Mouse (Mus musculus) embryonic fibroblast, embryonic 13.5 days (primary cell): ENCODE data around the gene Syce3. TPM values are rescaled to one million over a fixed set of nuclear protein-coding genes. Genes with fewer than 3 reads are reported as not detected.

ENCODE experiments used
- H3K27ac ChIP-seq: 2 replicates; pipeline ENCODE4 v1.5.1; 2012; ENCODE audit warnings: low read length, control low read depth, inconsistent platforms; ENCODE audit not compliant: insufficient read depth
- H3K4me1 ChIP-seq: 2 replicates; pipeline ENCODE4 v1.6.1; 2011; ENCODE audit warnings: low read length; ENCODE audit not compliant: control insufficient read depth, insufficient read depth
- H3K4me3 ChIP-seq: 2 replicates; pipeline ENCODE4 v1.5.1; 2011; ENCODE audit warnings: mild to moderate bottlenecking, control low read depth, low read length; ENCODE audit not compliant: insufficient read depth
- CTCF ChIP-seq: IDR thresholded peaks from 2 replicates; pipeline ENCODE4 v1.5.1; 2011; ENCODE audit warnings: mild to moderate bottlenecking, control low read depth, low read length, moderate library complexity, borderline replicate concordance; ENCODE audit not compliant: insufficient read depth
- POLR2A ChIP-seq: IDR thresholded peaks from 2 replicates; pipeline ENCODE4 v1.6.1; 2011; ENCODE audit warnings: low read depth, mild to moderate bottlenecking, control low read depth, low read length, moderate library complexity
- polyA plus RNA-seq: library from polyadenylated mRNA; stranded (reverse); fragments of >200 nt; gene quantifications from 2 replicates; pipeline ENCODE4 v1.2.4, GENCODE M21; 2011; ENCODE audit warnings: low read depth; ENCODE audit not compliant: missing spikeins, insufficient read length

The Syce3 gene
- polyA plus RNA-seq, 1 experiment, result not detected

DNA sequence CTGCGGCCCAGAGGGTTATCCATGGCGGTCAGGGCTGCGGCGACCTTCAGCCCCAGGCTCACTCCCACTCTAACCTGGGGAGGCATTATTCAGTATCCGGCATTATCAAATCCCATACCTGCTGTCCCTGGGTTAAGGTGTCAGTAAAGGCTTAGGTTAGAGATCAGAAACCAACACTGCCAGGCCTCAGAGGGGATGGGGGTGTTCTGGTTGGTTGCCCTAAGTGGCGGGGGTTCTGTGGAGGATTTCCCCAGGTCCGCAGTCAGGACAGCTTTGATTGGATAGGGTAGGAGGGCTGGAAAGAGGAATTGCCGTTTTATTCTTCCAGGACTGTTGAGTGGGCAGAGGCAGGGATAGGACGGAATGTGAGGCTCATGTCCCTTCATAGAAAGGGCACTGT is 36.0 kb downstream of the Syce3 start:
- peak overlapping the region; percentile 54 for H3K4me3 ChIP-seq
- no peak overlapping the region for H3K27ac ChIP-seq

GRCm38 (mm10) chr15:89373762-89374248 is 36.5 kb downstream of the Syce3 start, which contains the start of gene Sco2:
TSS of gene Sco2 (minus strand) at chr15:89373846.
- TF ChIP-seq POLR2A, result peak; percentile 80
- peak; percentile 50; the same call in 1 of the 2 replicates for TF ChIP-seq CTCF
- H3K4me3 ChIP-seq, result peak within 1 kb of the TSS; percentile 54
- peak within 1 kb of the TSS; percentile 91 for H3K27ac ChIP-seq
- no peaks in the 10 kb centered on the region; the same call in 1 of the 2 replicates for H3K4me1 ChIP-seq

More for the DNA sequence above, 36.0 kb downstream of the Syce3 start:
- no peaks in the 10 kb centered on the region; the same call in 1 of the 2 replicates for H3K4me1 ChIP-seq
- TF ChIP-seq CTCF, result no peak
- TF ChIP-seq POLR2A, result no peak

- peak overlapping the region; percentile 54 for H3K4me3 ChIP-seq
- H3K4me1 ChIP-seq, result no peaks in the 10 kb centered on the region; the same call in 1 of the 2 replicates
- no peak; the same call in 1 of the 2 replicates for TF ChIP-seq POLR2A
- TF ChIP-seq CTCF, result peak; percentile 82
- peak overlapping the region; percentile 91 for H3K27ac ChIP-seq
Observed at GRCm38 (mm10) chr15:89373027-89373761, 37.1 kb downstream of the Syce3 start.

- no peaks in the 10 kb centered on the region; the same call in 1 of the 2 replicates for H3K4me1 ChIP-seq
- TF ChIP-seq CTCF (no peak), POLR2A (no peak)
- peak overlapping the region; percentile 54 for H3K4me3 ChIP-seq
- no peak overlapping the region for H3K27ac ChIP-seq
Observed at GRCm38 (mm10) chr15:89372536-89372935, 37.8 kb downstream of the Syce3 start.

DNA sequence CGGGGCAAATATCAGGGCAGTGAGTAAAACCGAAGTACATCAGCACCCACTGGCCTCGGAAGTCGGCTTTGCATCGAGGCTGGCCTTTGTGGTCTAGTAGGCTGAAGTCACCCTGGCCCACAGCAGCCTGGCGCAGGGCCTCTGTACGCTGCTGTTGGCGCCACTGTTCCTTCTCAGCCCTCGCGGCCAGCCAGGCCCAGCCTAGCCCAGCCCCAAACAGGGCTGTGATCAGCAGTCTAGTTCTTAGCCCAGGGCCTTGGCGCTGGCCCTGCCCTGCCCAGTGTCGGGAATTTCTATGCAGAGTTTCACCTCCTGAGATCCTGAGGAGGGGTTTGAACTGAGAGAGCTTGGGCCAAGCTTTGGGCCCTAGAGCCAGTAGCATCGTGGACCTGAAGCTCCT is 38.2 kb downstream of the Syce3 start:
- Histone ChIP-seq H3K4me1 (no peaks in the 10 kb centered on the region; the same call in 1 of the 2 replicates), H3K27ac (no peak overlapping the region), H3K4me3 (no peak overlapping the region)
- TF ChIP-seq CTCF (no peak), POLR2A (no peak)

GRCm38 (mm10) chr15:89365141-89365551 is 45.2 kb downstream of the Syce3 start:
- no peaks in the 10 kb centered on the region for H3K4me1 ChIP-seq
- H3K4me3 ChIP-seq, result no peak overlapping the region
- no peak overlapping the region for H3K27ac ChIP-seq
- TF ChIP-seq CTCF, result no peak
- no peak for TF ChIP-seq POLR2A

DNA sequence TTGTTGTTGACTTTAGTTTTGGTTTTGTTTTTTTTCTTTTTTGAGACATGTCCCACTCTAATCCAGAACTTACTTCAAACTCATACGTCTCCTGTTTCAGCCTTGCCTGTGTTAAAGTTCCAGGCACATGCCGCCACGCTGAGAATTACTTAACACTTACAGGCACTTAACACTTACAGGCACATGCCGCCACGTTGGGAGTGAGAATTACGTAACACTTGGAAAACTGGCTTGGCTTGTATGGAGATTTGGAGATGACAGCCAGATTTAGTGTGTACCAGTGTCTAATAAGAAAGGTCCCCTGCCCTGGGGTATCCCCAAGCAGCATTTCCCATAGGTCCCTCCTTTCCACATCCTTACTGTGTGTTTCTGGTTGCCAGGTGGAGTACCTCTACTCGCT is 47.3 kb downstream of the Syce3 start:
- H3K4me3 ChIP-seq, result no peak overlapping the region
- no peaks in the 10 kb centered on the region for H3K4me1 ChIP-seq
- no peak for TF ChIP-seq POLR2A
- no peak for TF ChIP-seq CTCF
- H3K27ac ChIP-seq, result no peak overlapping the region

GRCm38 (mm10) chr15:89358784-89359183 is 51.5 kb downstream of the Syce3 start:
- Histone ChIP-seq H3K27ac (no peak overlapping the region), H3K4me3 (no peak overlapping the region), H3K4me1 (no peaks in the 10 kb centered on the region)
- TF ChIP-seq POLR2A (no peak), CTCF (no peak)

DNA sequence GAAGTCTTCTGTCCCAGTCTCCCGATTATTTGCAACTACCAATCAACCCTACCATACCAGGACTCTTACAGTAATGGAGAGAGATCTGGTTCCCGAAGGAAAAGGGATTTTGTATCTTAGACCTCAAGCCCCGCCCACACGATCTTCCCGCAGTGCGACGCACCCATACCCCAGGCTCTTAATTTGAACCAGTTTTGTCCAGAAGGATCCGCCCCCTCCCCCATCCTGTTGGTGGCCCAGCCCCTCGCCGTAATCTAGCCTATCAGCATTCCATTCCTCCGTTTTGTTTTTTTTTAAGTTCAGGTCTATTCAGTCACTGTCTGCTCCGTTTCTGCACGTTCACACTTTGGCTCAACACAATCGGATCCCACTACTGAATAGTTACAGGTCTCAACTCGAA is 53.9 kb downstream of the Syce3 start:
- peak overlapping the region; percentile 85 for H3K4me3 ChIP-seq
- TF ChIP-seq CTCF, result no peak
- peak; percentile 56 for TF ChIP-seq POLR2A
- no peaks in the 10 kb centered on the region for H3K4me1 ChIP-seq
- H3K27ac ChIP-seq, result peak overlapping the region; percentile 74

DNA sequence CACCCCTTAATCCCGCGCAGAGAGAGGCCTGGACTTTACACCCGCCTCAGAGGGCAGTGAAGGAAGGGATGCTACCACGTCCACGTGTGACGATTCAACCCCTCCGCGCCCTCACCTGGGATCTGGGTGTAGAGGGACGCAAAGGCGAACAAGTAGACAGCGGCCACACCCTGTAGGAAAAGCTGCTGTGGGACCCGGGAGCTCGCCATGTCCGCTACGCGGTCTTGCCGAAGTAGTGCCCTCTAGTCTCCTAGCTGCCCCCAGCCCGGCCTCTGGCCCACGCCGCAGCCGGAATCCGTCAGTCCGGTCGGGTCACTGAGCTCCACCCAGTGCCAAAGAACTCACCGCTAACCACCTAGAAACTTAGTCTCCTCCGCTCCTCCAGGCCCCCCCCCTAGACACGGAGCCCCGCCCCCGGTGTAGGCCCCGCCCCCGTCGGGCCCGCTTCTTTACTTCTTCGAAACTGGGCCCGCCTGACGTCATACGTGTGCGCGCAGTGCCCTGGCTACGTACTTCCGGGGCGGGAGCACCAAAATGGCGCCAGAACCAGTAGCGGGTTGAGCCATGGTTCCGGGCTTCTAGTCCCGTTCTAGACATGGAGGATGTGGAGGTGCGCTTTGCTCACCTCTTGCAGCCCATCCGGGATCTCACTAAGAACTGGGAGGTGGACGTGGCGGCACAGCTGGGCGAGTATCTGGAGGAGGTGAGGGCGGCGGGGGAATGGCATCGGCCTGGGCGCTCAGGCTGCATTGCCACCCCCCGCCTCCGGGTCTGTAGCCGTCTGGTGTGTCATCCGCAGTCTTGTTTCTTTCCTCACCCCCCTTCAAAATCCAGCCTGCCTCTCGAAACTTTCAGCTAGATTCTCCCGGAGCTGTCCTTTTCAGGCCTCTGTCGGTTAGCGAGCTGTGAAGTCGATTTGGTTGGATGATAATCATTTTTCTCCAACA is 54.8 kb downstream of the Syce3 start, which contains the start of the genes Lmf2 and Ncaph2:
TSS of gene Lmf2 (minus strand) at position 419 of the 947 bp plus-strand sequence.
TSS of gene Ncaph2 (plus strand) at position 479 of the 947 bp plus-strand sequence.
- peak; percentile 85 for TF ChIP-seq POLR2A
- TF ChIP-seq CTCF, result no peak
- no peaks in the 10 kb centered on the region for H3K4me1 ChIP-seq
- peak within 1 kb of the TSS; percentile 74 for H3K27ac ChIP-seq
- peak within 1 kb of the TSS; percentile 85 for H3K4me3 ChIP-seq
